Mouse (Mus musculus) neural tube, embryonic 15.5 days (tissue): Measurements from ENCODE around the gene Gstt1. TPM values are rescaled to one million over a fixed set of nuclear protein-coding genes. Genes with fewer than 3 reads are reported as not detected.
"Not testable (repeated sequence)": the region's sequence is repeated elsewhere in the genome, so short reads cannot be mapped to it uniquely, and the experiment has no call there.

Source experiments
- ATAC-seq: fragments of 200-750 bp; cut with Nextera tagmentation; 2 replicates; pipeline ENCODE4 v1.8.0; 2017; ENCODE audit warnings: mild to moderate bottlenecking, moderate TSS enrichment, moderate library complexity; ENCODE audit not compliant: low FRiP score
- H3K27ac ChIP-seq: fragments of 300-500 bp; sonication (generic); replicated peaks from 2 replicates; pipeline ENCODE4 v1.5.1; 2015; ENCODE audit warnings: mild to moderate bottlenecking, inconsistent platforms
- H3K27me3 ChIP-seq: fragments of 300-500 bp; sonication (generic); replicated peaks from 2 replicates; pipeline ENCODE4 v1.6.1; 2015; ENCODE audit warnings: inconsistent platforms
- H3K36me3 ChIP-seq: fragments of 300-500 bp; sonication (generic); 2 replicates; pipeline ENCODE4 v1.6.1; 2015; ENCODE audit warnings: inconsistent platforms
- H3K4me1 ChIP-seq: fragments of 300-500 bp; sonication (generic); 2 replicates; pipeline ENCODE4 v1.6.1; 2015; ENCODE audit warnings: inconsistent platforms
- H3K4me2 ChIP-seq: fragments of 300-500 bp; sonication (generic); 2 replicates; pipeline ENCODE4 v1.6.1; 2015; ENCODE audit warnings: inconsistent platforms, mild to moderate bottlenecking, moderate library complexity
- H3K4me3 ChIP-seq: fragments of 300-500 bp; sonication (generic); replicated peaks from 2 replicates; pipeline ENCODE4 v1.5.1; 2015; ENCODE audit warnings: mild to moderate bottlenecking, inconsistent platforms
- H3K9ac ChIP-seq: fragments of 300-500 bp; sonication (generic); replicated peaks from 2 replicates; pipeline ENCODE4 v1.6.1; 2015; ENCODE audit warnings: mild to moderate bottlenecking, inconsistent platforms
- H3K9me3 ChIP-seq: fragments of 300-500 bp; sonication (generic); replicated peaks from 2 replicates; pipeline ENCODE4 v1.6.1; 2016; ENCODE audit warnings: inconsistent platforms
- WGBS: fragments of 180-500 bp; shearing (Covaris S2); methylation state at CpG from one replicate; pipeline ENCODE4 v1.1.7; 2015; ENCODE audit warnings: mixed read lengths; 5-methylcytosine and 5-hydroxymethylcytosine counted together
- polyA plus RNA-seq: library from polyadenylated mRNA; unstranded; fragments of >200 nt; fragmentation: Nextera tagmentation; extraction: Ambion mirVana; gene quantifications from 2 replicates; pipeline ENCODE4 v1.2.1, GENCODE M21; 2015

Gene Gstt1
- polyA plus RNA-seq, 1 experiment from 2014 or later, result 13.8 TPM

- no peaks in the 10 kb centered on the region for H3K36me3 ChIP-seq
- 88% methylated on average over 2 of the region's 2 CpGs for WGBS
- no peak overlapping the region for H3K4me3 ChIP-seq
- H3K9ac ChIP-seq, result no peak overlapping the region
- no peak overlapping the region for H3K4me2 ChIP-seq
- H3K4me1 ChIP-seq, result peaks cover 15% of the 10 kb centered on the region
- peaks cover 56% of the 10 kb centered on the region for H3K27me3 ChIP-seq
- no peaks in the 10 kb centered on the region for H3K9me3 ChIP-seq
- no peak overlapping the region for H3K27ac ChIP-seq
- ATAC-seq, result no peak
These were observed 20.5 kb downstream of the Gstt1 start for GRCm38 (mm10) chr10:75777885-75778284.

- peaks cover 26% of the 10 kb centered on the region for H3K4me1 ChIP-seq
- no peak overlapping the region for H3K9ac ChIP-seq
- no peaks in the 10 kb centered on the region for H3K9me3 ChIP-seq
- no peak for ATAC-seq
- no peak overlapping the region for H3K4me2 ChIP-seq
- WGBS, result 82% methylated on average over 6 of the region's 6 CpGs
- H3K27ac ChIP-seq, result no peak overlapping the region
- no peaks in the 10 kb centered on the region for H3K36me3 ChIP-seq
- no peak overlapping the region for H3K4me3 ChIP-seq
- H3K27me3 ChIP-seq, result peaks cover 47% of the 10 kb centered on the region
These were observed 21.8 kb downstream of the Gstt1 start for GRCm38 (mm10) chr10:75776562-75776961.

GRCm38 (mm10) chr10:75774587-75774986 lies 23.8 kb downstream of the Gstt1 start:
- Histone ChIP-seq H3K27me3 (peaks cover 28% of the 10 kb centered on the region), H3K4me3 (no peak overlapping the region), H3K36me3 (no peaks in the 10 kb centered on the region), H3K9ac (no peak overlapping the region), H3K9me3 (no peaks in the 10 kb centered on the region), H3K4me1 (peaks cover 18% of the 10 kb centered on the region), H3K27ac (no peak overlapping the region), H3K4me2 (no peak overlapping the region)
- whole genome bisulfite sequencing, result 96% methylated on average over 9 of the region's 9 CpGs
- no peak for ATAC-seq

- no peak overlapping the region for H3K27ac ChIP-seq
- H3K9me3 ChIP-seq, result no peaks in the 10 kb centered on the region
- H3K36me3 ChIP-seq, result no peaks in the 10 kb centered on the region
- no peak overlapping the region for H3K4me3 ChIP-seq
- 94% methylated on average over 5 of the region's 5 CpGs for WGBS
- H3K27me3 ChIP-seq, result peaks cover 23% of the 10 kb centered on the region
- no peak for ATAC-seq
- no peak overlapping the region for H3K4me2 ChIP-seq
- no peak overlapping the region for H3K9ac ChIP-seq
- H3K4me1 ChIP-seq, result peaks cover 18% of the 10 kb centered on the region
These were observed 24.3 kb downstream of the Gstt1 start for GRCm38 (mm10) chr10:75774102-75774501.

GRCm38 (mm10) chr10:75772795-75773664 lies 25.4 kb downstream of the Gstt1 start, which contains the start of gene Ddt:
Gene Ddt (minus strand): TSS chr10:75773414.
- Histone ChIP-seq H3K4me2 (peak within 1 kb of the TSS; percentile 99), H3K9ac (peak within 1 kb of the TSS; percentile 68), H3K9me3 (no peaks in the 10 kb centered on the region), H3K4me3 (peak within 1 kb of the TSS; percentile 79), H3K27me3 (peaks cover 15% of the 10 kb centered on the region), H3K36me3 (no peaks in the 10 kb centered on the region), H3K27ac (peak within 1 kb of the TSS; percentile 66), H3K4me1 (peaks cover 18% of the 10 kb centered on the region)
- WGBS, result under 1% methylated on average over 47 of the region's 47 CpGs
- peak; percentile 97 for ATAC-seq

- peaks cover 23% of the 10 kb centered on the region for H3K4me1 ChIP-seq
- H3K27ac ChIP-seq, H3K4me3 ChIP-seq, H3K9me3 ChIP-seq, H3K36me3 ChIP-seq, ATAC-seq, H3K27me3 ChIP-seq, H3K4me2 ChIP-seq, H3K9ac ChIP-seq: not testable (repeated sequence)
- 46% methylated on average over 5 of the region's 5 CpGs for WGBS
These were observed 30.6 kb downstream of the Gstt1 start for GRCm38 (mm10) chr10:75767756-75768155.

- ATAC-seq, result no peak
- Histone ChIP-seq H3K27ac (no peak overlapping the region), H3K36me3 (no peaks in the 10 kb centered on the region), H3K4me2 (no peak overlapping the region), H3K4me3 (no peak overlapping the region), H3K9ac (no peak overlapping the region), H3K9me3 (no peaks in the 10 kb centered on the region), H3K27me3 (no peaks in the 10 kb centered on the region), H3K4me1 (peaks cover 21% of the 10 kb centered on the region)
- WGBS, result 83% methylated on average over 6 of the region's 6 CpGs
These were observed 31.5 kb downstream of the Gstt1 start for GRCm38 (mm10) chr10:75766856-75767255.

- WGBS, result 1% methylated on average over 27 of the region's 27 CpGs
- peak overlapping the region; percentile 66 for H3K4me3 ChIP-seq
- ATAC-seq, result peak; percentile 42
These were observed 33.6 kb downstream of the Gstt1 start for GRCm38 (mm10) chr10:75764519-75765473.

GRCm38 (mm10) chr10:75763682-75764518 lies 34.5 kb downstream of the Gstt1 start, which contains the start of gene Cabin1:
Gene Cabin1 (minus strand): TSS chr10:75764341.
- WGBS, result under 1% methylated on average over 61 of the region's 61 CpGs
- ATAC-seq, result peak; percentile 99
- H3K4me2 ChIP-seq, result peak within 1 kb of the TSS; percentile 81
- peak within 1 kb of the TSS; percentile 66 for H3K4me3 ChIP-seq
- no peaks in the 10 kb centered on the region for H3K27me3 ChIP-seq
- no peaks in the 10 kb centered on the region for H3K9me3 ChIP-seq
- H3K27ac ChIP-seq, result peak within 1 kb of the TSS; percentile 83
- peak within 1 kb of the TSS; percentile 69 for H3K9ac ChIP-seq
- H3K36me3 ChIP-seq, result no peaks in the 10 kb centered on the region
- peaks cover 18% of the 10 kb centered on the region for H3K4me1 ChIP-seq

More at GRCm38 (mm10) chr10:75764519-75765473, 33.6 kb downstream of the Gstt1 start:
- peak overlapping the region; percentile 79 for H3K27ac ChIP-seq
- H3K36me3 ChIP-seq, result no peaks in the 10 kb centered on the region
- peaks cover 18% of the 10 kb centered on the region for H3K4me1 ChIP-seq
- H3K9me3 ChIP-seq, result no peaks in the 10 kb centered on the region
- H3K27me3 ChIP-seq, result no peaks in the 10 kb centered on the region
- H3K4me2 ChIP-seq, result peak overlapping the region; percentile 81
- peak overlapping the region; percentile 53 for H3K9ac ChIP-seq

GRCm38 (mm10) chr10:75762413-75762812 lies 36.0 kb downstream of the Gstt1 start:
- Histone ChIP-seq H3K27ac (no peak overlapping the region), H3K4me1 (peaks cover 18% of the 10 kb centered on the region), H3K4me3 (no peak overlapping the region), H3K4me2 (peak overlapping the region; percentile 81), H3K9me3 (no peaks in the 10 kb centered on the region), H3K27me3 (no peaks in the 10 kb centered on the region), H3K9ac (no peak overlapping the region), H3K36me3 (peaks cover 4% of the 10 kb centered on the region; the same call in 1 of the 2 replicates)
- ATAC-seq, result no peak
- WGBS, result 98% methylated on average over 3 of the region's 3 CpGs

- H3K9me3 ChIP-seq, result no peaks in the 10 kb centered on the region
- H3K4me2 ChIP-seq, result no peak overlapping the region
- no peak for ATAC-seq
- H3K4me1 ChIP-seq, result peaks cover 18% of the 10 kb centered on the region
- H3K27me3 ChIP-seq, result no peaks in the 10 kb centered on the region
- no peak overlapping the region for H3K27ac ChIP-seq
- 100% methylated on average over 3 of the region's 3 CpGs for WGBS
- H3K4me3 ChIP-seq, result no peak overlapping the region
- H3K9ac ChIP-seq, result no peak overlapping the region
- peaks cover 7% of the 10 kb centered on the region for H3K36me3 ChIP-seq
These were observed 38.1 kb downstream of the Gstt1 start for GRCm38 (mm10) chr10:75760311-75760710.
